Mouse (Mus musculus) megakaryocyte-erythroid progenitor cell, adult 5 weeks (primary cell): ENCODE results near the gene Gm10229. TPM values are rescaled to one million over a fixed set of nuclear protein-coding genes. Genes with fewer than 3 reads are reported as not detected.

ENCODE experiments used
- polyA plus RNA-seq: library from polyadenylated mRNA; stranded (reverse); fragments of >175 nt; gene quantifications from 2 replicates; pipeline ENCODE4 v1.2.3, GENCODE M21; 2012

Gene Gm10229
- polyA plus RNA-seq, result not detected in 2 replicates

GRCm38 (mm10) chr16:89014984-89015383 lies at the start of gene Gm10229:
Gene Gm10229, plus strand, starts transcription at chr16:89015284.

GRCm38 (mm10) chr16:89010659-89011058 lies 4.4 kb upstream of the Gm10229 start, which contains the start of gene Krtap22-2:
Gene Krtap22-2, minus strand, starts transcription at chr16:89010759.

GRCm38 (mm10) chr16:89031399-89031798 lies 16.3 kb downstream of the Gm10229 start, which contains the start of gene Krtap6-1:
Gene Krtap6-1, plus strand, starts transcription at chr16:89031699.

GRCm38 (mm10) chr16:89041372-89041771 lies 26.3 kb downstream of the Gm10229 start, which contains the start of gene Gm10228:
Gene Gm10228, minus strand, starts transcription at chr16:89041472.

GRCm38 (mm10) chr16:89047783-89048182 lies 32.7 kb downstream of the Gm10229 start, which contains the start of gene Krtap6-5:
Gene Krtap6-5, minus strand, starts transcription at chr16:89047883.

GRCm38 (mm10) chr16:89063902-89064301 lies 48.8 kb downstream of the Gm10229 start, which contains the start of gene 1110025L11Rik:
Gene 1110025L11Rik, minus strand, starts transcription at chr16:89064002.

Other genes starting within 250 kb of the Gm10229 start
- not detected in 2 replicates for gene 2310057N15Rik, start 241.1 kb upstream of the Gm10229 start, polyA plus RNA-seq
- not detected in 2 replicates for gene Gm5965, start 237.4 kb upstream of the Gm10229 start, polyA plus RNA-seq
- gene Gm20741, start 203.1 kb upstream of the Gm10229 start, polyA plus RNA-seq, result not detected in 2 replicates
- gene Krtap15, start 195.1 kb upstream of the Gm10229 start, polyA plus RNA-seq, result not detected in 2 replicates
- gene Krtap14, start 189.1 kb upstream of the Gm10229 start, polyA plus RNA-seq, result not detected in 2 replicates
- not detected in 2 replicates for gene Krtap19-1, start 145.9 kb upstream of the Gm10229 start, polyA plus RNA-seq
- not detected in 2 replicates for gene Krtap19-2, start 141.0 kb upstream of the Gm10229 start, polyA plus RNA-seq
- gene Krtap19-3, start 137.2 kb upstream of the Gm10229 start, polyA plus RNA-seq, result not detected in 2 replicates
- not detected in 2 replicates for gene Krtap19-4, start 130.2 kb upstream of the Gm10229 start, polyA plus RNA-seq
- not detected in 2 replicates for gene Krtap19-5, start 118.8 kb upstream of the Gm10229 start, polyA plus RNA-seq
- gene Krtap19-9b, start 83.0 kb upstream of the Gm10229 start, polyA plus RNA-seq, result not detected in 2 replicates
- gene Krtap16-3, start 52.4 kb upstream of the Gm10229 start, polyA plus RNA-seq, result not detected in 2 replicates
- gene Krtap22-2, start 4.5 kb upstream of the Gm10229 start, polyA plus RNA-seq, result not detected in 2 replicates
- gene Krtap6-1, start 16.4 kb downstream of the Gm10229 start, polyA plus RNA-seq, result not detected in 2 replicates
- gene Gm10228, start 26.2 kb downstream of the Gm10229 start, polyA plus RNA-seq, result 0.28 TPM in 1 of 2 replicates, not detected in the other
- not detected in 2 replicates for gene Krtap6-5, start 32.6 kb downstream of the Gm10229 start, polyA plus RNA-seq
- gene 1110025L11Rik, start 48.7 kb downstream of the Gm10229 start, polyA plus RNA-seq, result not detected in 2 replicates
- gene Krtap6-3, start 68.7 kb downstream of the Gm10229 start, polyA plus RNA-seq, result not detected in 2 replicates
- gene Gm6358, start 125.6 kb downstream of the Gm10229 start, polyA plus RNA-seq, result not detected in 2 replicates
- not detected in 2 replicates for gene Gm10061, start 135.8 kb downstream of the Gm10229 start, polyA plus RNA-seq
- gene Gm9789, start 142.7 kb downstream of the Gm10229 start, polyA plus RNA-seq, result not detected in 2 replicates
- not detected in 2 replicates for gene Gm7735, start 154.2 kb downstream of the Gm10229 start, polyA plus RNA-seq
- not detected in 2 replicates for gene 1110057P08Rik, start 159.5 kb downstream of the Gm10229 start, polyA plus RNA-seq
- not detected in 2 replicates for gene Krtap20-2, start 190.6 kb downstream of the Gm10229 start, polyA plus RNA-seq